Mouse (Mus musculus): ENCODE measurements at regions not wholly inside any gene's neighbourhood (a gene's known extent, or its start where the extent isn't known, plus 50 kb on each side); places are given as distances from the start of the nearest gene placed in this dataset.

DNA sequence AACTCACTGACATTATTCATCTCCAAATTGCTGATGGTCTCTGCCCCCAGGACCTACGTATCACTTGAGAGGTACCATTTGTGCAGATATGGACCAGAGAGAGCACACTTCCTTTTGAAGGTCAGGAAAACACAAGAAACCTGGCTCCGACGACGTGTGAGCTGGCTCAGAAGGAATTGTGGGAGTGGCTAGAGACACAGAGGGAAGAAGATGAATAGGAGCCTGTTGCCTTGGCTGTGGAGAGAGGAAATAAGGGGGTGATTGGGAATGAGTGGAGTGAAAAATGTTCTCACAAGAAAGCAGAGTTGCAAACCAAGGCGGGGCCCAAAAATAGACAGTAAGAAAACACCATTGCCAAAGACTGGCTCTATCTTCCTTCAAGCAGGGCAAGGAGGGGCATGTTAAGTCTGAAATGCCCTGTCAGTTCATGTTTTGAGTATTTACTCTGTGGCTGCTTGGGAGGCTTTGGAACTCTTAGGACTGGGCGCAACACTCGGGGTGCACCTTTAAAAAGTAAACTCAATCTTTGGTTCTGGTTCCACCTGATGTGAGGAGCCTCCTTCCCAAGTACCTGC lies 111.6 kb upstream of the Mylip start:
- DNase-seq (ENCODE audit: low spot score in 2 of 2) = no peak

DNA sequence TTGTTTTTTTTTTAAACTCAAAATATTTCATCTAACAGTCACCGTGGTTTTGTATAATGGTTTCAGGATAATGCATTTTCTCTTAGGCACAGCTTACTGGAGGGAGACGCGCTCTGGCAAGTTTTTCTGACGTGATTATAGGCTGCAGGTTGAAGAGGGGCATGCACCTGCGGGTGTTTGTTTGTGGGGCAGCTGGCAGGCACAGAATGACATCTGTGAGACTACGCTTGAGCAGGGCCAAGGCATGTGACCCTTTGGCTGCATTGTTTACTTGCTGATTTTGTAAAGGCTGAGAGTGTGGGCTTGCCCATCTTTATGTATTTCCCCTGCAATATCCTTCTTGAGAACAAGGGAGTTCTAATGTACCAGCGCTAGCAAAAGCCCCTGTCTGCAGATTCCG lies 108.4 kb upstream of the Mylip start:
- no peak for DNase-seq (ENCODE audit: low spot score in 2 of 2)

DNA sequence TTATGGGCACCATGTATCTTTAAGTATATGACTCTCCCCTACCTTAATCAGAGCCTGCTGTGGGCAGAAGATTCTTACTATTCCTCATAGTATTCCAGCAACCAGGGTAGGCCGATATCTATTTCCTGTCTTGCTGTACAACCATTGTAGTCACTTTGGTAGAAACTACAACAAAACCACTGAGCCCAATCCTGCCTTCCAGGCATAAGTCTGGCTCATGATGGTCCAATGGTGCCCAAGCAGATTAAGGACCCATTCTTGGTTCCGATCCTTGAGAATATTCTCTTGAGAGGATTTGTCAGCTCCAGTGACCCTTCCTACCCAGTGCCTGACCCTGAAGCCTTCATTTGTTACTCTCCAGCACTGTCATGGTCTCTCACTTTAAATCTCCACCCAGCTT lies 102.9 kb upstream of the Mylip start:
- DNase-seq (ENCODE audit: low spot score in 2 of 2) = no peak

DNA sequence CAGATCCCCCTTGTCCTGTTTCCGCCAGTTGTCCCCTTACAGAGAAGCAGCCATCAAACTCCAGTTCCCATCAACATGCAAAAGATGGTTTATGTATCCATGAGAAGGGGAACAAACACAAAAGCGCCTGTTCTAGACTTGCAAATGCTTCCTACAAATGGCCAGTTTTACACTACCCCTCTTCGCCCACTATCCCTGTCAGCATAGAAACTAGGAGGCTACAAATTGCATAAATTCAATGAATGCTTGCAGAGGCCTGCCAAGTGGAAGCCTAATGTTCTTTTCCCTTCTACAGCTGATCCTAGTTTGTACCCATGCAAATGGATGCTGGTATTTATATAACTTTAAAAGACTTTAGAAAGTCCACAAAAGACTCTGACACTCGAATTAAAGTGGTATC lies 102.3 kb upstream of the Mylip start:
- no peak for DNase-seq (ENCODE audit: low spot score in 2 of 2)

DNA sequence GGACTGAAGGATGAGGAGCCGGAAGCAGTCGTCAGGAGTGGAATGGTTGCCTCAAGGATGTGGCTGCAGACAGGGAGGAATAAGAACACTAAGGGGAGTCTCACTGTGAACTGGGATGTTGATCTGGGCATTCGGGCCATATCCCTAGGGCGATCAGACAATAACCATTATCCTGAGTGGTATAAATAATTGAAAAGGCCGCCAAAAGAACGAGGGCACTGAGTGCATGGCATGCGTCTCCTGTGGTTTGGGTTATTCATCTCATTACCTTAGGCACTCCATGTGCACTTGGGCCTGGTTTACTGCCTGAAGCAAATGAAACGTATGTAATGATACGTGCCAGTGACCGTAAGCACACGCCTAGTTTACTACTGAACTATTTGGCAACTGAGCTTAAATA lies 99.6 kb upstream of the Mylip start:
- no peak for DNase-seq (ENCODE audit: low spot score in 2 of 2)

DNA sequence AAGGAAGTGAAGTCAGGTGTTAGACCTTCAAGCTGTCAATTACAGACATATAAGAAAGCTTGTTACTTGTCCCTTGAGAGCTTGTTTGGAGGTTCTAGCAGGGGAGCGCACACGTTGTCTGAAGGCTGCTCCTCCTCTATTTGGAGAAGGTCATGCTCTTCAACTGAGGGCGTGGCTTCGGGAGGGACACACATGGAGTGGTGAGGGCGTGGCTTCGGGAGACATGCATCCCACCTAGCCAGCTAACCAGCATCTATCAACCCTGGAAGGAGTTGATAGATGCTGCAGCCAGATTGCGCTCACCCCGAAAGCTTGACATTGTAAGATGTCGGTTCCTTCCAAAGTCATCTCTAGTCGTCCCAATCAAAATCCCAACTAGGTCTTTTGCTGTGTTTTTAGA lies 94.9 kb upstream of the Mylip start:
- no peak for DNase-seq (ENCODE audit: low spot score in 2 of 2)

DNA sequence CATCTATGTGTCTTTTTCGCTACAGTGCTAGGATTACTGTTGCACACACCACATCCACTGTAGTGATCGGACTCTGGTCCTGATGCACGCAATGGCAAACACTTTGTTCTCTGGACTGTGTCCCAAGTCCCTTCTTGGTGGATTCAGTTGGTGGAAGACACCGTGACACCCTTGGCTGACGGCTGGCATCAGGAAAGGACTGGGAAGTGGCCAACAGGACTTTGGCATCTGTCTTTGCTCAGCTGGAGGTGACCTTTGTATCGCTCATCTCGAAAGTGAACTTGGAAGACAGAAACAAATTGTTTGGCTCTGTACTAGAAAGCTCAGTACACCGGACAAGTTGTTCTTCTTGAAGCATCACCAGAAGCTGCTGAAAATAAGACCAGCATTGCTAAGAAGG lies 88.9 kb upstream of the Mylip start:
- DNase-seq (ENCODE audit: low spot score in 2 of 2) = no peak

DNA sequence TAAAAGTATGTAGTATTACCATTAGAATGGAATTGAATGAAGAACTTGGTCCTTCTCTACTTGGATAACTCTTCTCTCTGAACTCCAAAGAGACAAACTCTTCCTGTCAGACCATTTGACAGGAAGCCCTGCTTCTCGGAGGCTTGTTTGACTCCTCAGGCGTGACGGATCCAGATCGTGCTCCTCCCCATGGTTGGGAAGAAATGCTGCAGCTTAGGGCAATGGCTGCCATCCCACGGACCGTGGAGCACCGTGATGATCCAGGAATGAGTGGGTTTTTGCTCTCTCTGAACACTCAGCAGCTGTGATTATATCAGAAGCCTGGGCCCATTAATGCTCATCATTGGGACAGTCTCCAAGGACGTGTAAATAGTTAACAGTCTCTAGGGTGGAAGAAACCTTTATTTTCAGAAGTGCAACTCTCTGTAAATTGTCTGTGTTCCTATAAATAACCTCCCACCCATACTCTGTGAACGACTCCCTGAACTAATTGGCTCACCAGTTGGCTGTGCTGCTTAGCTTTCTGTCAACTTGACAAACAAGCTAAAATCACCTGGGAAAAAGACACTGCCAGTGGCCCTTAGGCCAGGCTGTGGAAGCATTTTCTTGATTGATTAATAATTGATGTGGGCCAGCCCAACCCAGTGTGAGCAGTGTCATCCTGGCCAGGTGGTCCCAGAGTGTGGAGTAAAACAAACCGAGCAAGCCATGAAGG lies 88.2 kb upstream of the Mylip start:
- DNase-seq (ENCODE audit: low spot score in 2 of 2) = no peak

DNA sequence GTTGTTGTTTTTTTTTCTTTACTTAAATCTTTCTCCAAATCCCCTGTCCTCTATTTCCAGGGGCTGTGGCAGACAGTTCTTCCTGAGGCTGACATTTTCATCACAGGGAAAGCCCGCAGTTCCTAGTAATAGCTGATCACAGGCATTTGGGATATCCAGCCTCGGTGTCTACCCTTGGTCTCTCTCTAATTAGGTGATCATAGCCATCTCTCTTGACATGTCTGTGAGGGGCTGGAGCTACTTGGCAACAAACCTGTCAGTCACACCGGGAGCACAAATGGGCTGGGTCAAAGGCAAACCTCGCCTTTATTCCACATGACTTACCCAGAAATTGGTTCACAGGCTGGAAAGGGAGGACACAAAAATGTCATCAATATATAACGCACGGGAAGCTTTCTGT lies 86.7 kb upstream of the Mylip start:
- DNase-seq (ENCODE audit: low spot score in 2 of 2) = no peak

DNA sequence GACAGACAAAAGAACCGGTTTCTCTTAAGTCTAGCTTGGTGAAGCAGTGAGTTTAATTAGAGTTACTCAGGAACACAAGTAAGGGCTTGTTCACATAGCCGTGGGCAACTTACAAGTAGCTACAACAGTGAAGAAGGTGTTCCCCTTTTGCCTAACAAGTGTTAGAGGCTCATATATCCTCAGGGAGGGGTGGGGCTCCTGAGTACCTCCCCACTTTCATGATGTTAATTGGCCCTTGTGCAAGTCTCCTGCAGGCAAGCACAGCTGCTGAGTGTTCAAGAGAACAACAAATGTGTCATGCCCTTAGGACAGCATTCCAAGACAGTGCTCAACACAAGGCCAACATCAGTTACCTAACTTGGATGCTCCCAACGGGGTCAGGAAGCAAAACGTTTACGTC lies 83.4 kb upstream of the Mylip start:
- no peak for DNase-seq (ENCODE audit: low spot score in 2 of 2)

DNA sequence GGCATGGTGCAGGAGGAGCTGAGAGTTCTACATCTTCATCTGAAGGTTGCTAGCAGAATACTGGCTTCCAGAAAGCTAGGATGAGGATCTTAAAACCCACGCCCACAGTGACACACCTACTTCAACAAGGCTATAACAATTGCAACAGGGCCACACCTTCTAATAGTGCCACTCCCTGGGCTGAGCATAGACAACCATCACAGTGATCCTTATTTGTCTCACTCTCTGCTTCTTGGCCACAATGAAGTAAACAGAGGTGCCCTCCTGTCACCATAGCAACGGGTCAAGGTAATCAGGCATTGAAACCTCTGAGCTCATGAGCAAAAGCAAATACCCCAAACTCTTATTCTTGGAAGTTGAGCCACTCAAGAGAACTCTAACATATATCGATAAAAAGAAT lies 82.3 kb upstream of the Mylip start:
- no peak for DNase-seq (ENCODE audit: low spot score in 2 of 2)

DNA sequence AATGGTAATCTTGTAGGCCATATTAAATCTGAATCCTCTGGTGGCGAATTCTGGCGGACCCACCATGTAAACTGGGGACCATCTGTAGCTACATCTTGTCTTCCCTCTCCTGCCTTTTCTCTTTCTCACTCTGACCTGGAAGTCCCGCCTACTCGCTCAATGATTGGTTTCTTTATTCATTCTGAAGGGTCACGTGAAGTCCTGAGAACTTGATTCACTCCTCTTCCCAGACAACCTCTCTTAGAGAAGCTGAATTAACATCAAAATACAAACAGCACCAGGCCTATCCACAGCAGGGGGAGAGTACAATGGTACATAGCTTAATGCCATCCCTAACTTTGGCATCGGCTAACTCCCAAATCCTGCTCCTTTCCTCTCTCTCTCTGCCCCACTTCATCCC lies 69.9 kb upstream of the Mylip start:
- DNase-seq (ENCODE audit: low spot score in 2 of 2) = no peak

DNA sequence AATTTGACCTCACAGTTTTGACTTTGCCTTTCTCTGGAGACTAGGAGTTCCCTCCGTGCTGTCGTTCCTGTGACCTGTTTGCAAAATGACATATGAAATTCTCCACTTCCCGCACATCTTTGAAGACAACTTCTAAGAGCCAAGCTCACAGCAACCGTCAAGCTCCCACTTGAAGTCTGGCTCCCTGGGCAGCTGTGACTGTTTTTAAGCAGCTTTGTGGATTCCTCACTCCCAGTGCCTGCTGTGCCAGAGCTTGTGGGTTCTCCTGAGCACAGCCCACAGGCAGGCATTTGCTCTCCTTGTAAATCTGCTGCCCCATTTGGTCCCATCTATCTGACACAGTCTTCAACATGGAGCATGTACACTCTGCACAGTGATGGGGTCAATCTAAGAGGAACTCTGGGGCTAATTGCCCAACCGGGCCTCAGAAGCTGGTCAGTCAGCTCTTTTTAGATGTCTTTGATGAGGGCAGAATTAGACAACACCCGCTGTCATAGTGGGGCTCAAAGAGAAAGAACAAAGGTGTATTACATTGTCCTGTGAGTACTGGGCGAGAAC lies 63.7 kb upstream of the Mylip start:
- peak in 1 of 2 experiments; percentile 12 for DNase-seq (ENCODE audit: low spot score in 2 of 2)

DNA sequence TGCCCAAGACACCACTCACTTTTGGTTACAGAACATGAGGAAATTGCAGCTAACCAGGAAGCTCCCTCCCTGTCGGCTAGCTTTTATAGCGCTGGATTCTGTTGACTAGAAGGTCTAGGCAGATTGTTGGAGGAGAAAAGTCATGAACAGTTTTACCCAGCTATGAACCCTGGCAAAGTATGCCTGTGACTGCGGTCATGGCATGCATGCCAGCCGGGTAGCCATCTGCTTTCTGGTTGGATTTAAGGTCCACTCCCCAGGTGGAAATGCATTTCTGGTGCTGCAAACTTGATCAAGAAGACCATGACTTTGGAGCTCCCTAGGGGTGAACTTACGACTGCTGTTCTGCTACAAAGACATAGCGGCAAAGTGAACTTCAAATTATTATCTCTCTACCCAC lies 62.8 kb upstream of the Mylip start:
- no peak for DNase-seq (ENCODE audit: low spot score in 2 of 2)

DNA sequence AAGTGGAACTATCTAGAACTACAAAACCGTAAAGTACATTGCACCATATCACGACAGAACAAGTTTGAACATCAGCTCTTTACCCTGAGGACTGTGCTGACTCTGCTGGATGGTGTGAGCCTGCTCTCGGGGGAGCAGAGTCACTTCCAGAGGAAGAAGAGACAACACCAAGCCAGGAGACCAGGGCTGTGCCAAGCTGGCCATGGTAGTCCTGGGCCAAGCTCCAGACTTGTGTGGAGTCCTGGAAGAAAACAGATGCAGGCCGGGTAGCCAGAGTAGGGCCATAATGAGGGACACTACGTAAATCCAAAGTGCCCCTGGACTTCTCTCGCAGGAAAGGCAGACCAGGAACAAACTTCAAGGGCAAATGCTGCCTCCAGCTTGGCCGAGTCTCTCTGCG lies 59.0 kb upstream of the Mylip start:
- no peak for DNase-seq (ENCODE audit: low spot score in 2 of 2)

DNA sequence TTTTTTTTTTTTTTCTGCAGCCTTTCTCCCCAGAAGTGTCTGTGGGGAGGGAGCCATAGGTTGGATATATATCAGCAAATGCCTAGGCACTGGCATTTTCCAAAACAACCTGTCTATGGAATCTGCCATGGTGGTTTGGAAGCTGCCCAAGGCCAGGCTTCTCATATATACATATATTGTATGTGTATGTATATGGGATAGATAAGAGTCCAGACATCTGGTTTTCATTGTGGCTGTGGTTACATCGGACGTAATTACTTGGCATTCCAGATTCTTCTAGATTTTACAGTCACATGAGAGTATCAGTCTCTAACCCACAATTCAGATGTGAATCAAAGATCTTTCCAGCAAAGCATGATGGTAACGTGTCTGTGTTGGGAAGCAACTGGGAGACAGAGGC lies 57.5 kb upstream of the Mylip start:
- DNase-seq (ENCODE audit: low spot score in 2 of 2) = no peak

DNA sequence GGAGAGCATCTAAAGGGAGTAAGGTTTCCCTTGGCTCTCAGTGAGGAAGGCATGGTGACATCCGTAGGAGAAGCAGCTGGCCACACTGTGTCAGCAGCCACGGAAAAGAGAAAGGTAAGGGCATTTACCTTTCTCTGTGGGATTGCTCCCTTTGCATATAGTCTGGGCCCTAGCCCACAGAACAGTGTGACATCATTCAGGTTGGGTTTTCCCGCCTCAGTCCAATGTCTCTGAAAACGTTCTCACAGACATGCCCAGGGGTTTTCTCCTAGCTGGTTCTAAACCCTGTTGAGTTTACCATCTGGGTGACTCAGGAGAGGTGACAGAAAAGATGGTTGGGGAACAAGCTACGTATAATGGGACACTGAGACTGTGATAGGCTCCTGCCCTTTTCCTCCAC lies 55.9 kb upstream of the Mylip start:
- no peak for DNase-seq (ENCODE audit: low spot score in 2 of 2)
